ENCODE assay signal across 20 mouse cellular contexts in genomic region chr4:50160893-50161292, GRCm38 (mm10).
DNase-seq lines count a peak whose midpoint lies in the region; ATAC-seq and TF ChIP-seq lines count a peak whose summit lies in the region.
"Had no signal": no experiment of that assay in that cellular context is flagged by ENCODE, and none has a peak within 500 bp of the region (broad histone marks: within the 10 kb centered on the region; RNA-seq: fewer than 3 reads in every experiment).

No protein-coding gene starts in this region.

- H3K36me3 ChIP-seq in hindbrain, embryonic 14.5 days (replicated peaks; ENCODE audit: control insufficient read depth, insufficient read depth), result no peaks in the 10 kb centered on the region
- no peaks in the 10 kb centered on the region for H3K36me3 ChIP-seq in hindbrain, embryonic 13.5 days
- H3K36me3 ChIP-seq in liver, adult 2 months (ENCODE audit: control insufficient read depth, insufficient read depth, low read length), result no peaks in the 10 kb centered on the region
- H3K36me3 ChIP-seq: heart, embryonic 15.5 days; liver, embryonic 12.5 days; neural tube, embryonic 12.5 days had no signal

- H3K9me3 ChIP-seq in hindbrain, embryonic 14.5 days (ENCODE audit: control insufficient read depth, low read length), result no peaks in the 10 kb centered on the region
- H3K9me3 ChIP-seq in hindbrain, embryonic 13.5 days, result no peaks in the 10 kb centered on the region
- H3K9me3 ChIP-seq: heart, embryonic 15.5 days; neural tube, embryonic 12.5 days had no signal

- no peak for ATAC-seq in hindbrain, embryonic 14.5 days (ENCODE audit: low FRiP score)
- ATAC-seq in hindbrain, embryonic 13.5 days (ENCODE audit: low FRiP score), result no peak
- ATAC-seq: inflammation-experienced regulatory T-cells, adult 6 months; liver, embryonic 12.5 days had no signal

- DNase-seq in hindbrain, embryonic 14.5 days (ENCODE audit: low spot score), result peak; percentile 50
- peak; percentile 19 for DNase-seq in liver, adult 2 months (ENCODE audit: extremely low read depth, low read depth, low spot score)
- DNase-seq in liver (no peak), A20 (ENCODE audit: low read depth, low spot score) (peak; percentile 34), adipocyte (ENCODE audit: low spot score) (peak; percentile 6)
- DNase-seq in heart, postnatal 14 days, result no peak
- DNase-seq in thymus, postnatal 36 days, result no peak
- DNase-seq: cerebellum, adult 9-10 months; gastrocnemius, postnatal 10 days; heart, adult 18-20 months; lung, adult 2 months; lung, postnatal 36 days; spleen, adult 18-20 months; thymus, adult 2 months had no signal

- no peak for TF ChIP-seq CTCF in liver, adult 2 months (IDR thresholded peaks at IDR 0.05; ENCODE audit: low read depth, low read length)

- H3K27me3 ChIP-seq in hindbrain, embryonic 14.5 days (ENCODE audit: control insufficient read depth, insufficient read depth, low read length), result no peaks in the 10 kb centered on the region
- H3K27me3 ChIP-seq in hindbrain, embryonic 13.5 days, result no peaks in the 10 kb centered on the region
- no peaks in the 10 kb centered on the region for H3K27me3 ChIP-seq in liver, adult 2 months (ENCODE audit: control insufficient read depth, insufficient read depth, low read length)
- H3K27me3 ChIP-seq: CH12.LX; heart, embryonic 15.5 days; liver, embryonic 12.5 days; neural tube, embryonic 12.5 days had no signal

- no peak for TF ChIP-seq POLR2A in liver, adult 2 months (IDR thresholded peaks at IDR 0.05; ENCODE audit: extremely low read depth, insufficient read depth, low read length)

- WGBS in hindbrain, embryonic 14.5 days, result 68% methylated on average over 2 of the region's 2 CpGs
- 71% methylated on average over 2 of the region's 2 CpGs for whole genome bisulfite sequencing in hindbrain, embryonic 13.5 days
- WGBS in liver, adult 2 months, result 45% methylated on average over 2 of the region's 2 CpGs

- H3K4me2 ChIP-seq in hindbrain, embryonic 14.5 days (replicated peaks), result no peak overlapping the region
- no peak overlapping the region for H3K4me2 ChIP-seq in hindbrain, embryonic 13.5 days
- H3K4me2 ChIP-seq: heart, embryonic 15.5 days; liver, embryonic 12.5 days; neural tube, embryonic 12.5 days had no signal

- no peaks in the 10 kb centered on the region for H3K79me2 ChIP-seq in liver, adult 2 months (ENCODE audit: control insufficient read depth, insufficient read depth, low read length)

- H3K27ac ChIP-seq in hindbrain, embryonic 14.5 days, result no peak overlapping the region
- no peak overlapping the region for H3K27ac ChIP-seq in hindbrain, embryonic 13.5 days
- no peak overlapping the region for H3K27ac ChIP-seq in liver, adult 2 months (replicated peaks; ENCODE audit: insufficient read depth, low read depth, low read length)
- H3K27ac ChIP-seq: heart, embryonic 15.5 days; liver, embryonic 12.5 days; neural tube, embryonic 12.5 days had no signal

- no peak overlapping the region for H3K9ac ChIP-seq in hindbrain, embryonic 14.5 days
- H3K9ac ChIP-seq in hindbrain, embryonic 13.5 days, result no peak overlapping the region
- H3K9ac ChIP-seq in liver, adult 2 months (ENCODE audit: low read depth, low read length), result no peak overlapping the region
- H3K9ac ChIP-seq: heart, embryonic 15.5 days; liver, embryonic 12.5 days; neural tube, embryonic 12.5 days had no signal

- intact Hi-C loops in heart, postnatal 14 days (cut with DNase I), result no loop called here

- H3K4me3 ChIP-seq in hindbrain, embryonic 14.5 days (replicated peaks; ENCODE audit: low read length), result no peak overlapping the region
- H3K4me3 ChIP-seq in hindbrain, embryonic 13.5 days, result no peak overlapping the region
- H3K4me3 ChIP-seq in liver, adult 2 months (ENCODE audit: insufficient read depth, low read depth, low read length), result no peak overlapping the region
- H3K4me3 ChIP-seq: heart, embryonic 15.5 days; liver, embryonic 12.5 days; neural tube, embryonic 12.5 days had no signal

- no peaks in the 10 kb centered on the region for H3K4me1 ChIP-seq in hindbrain, embryonic 14.5 days (replicated peaks; ENCODE audit: control insufficient read depth, insufficient read depth, low read length)
- no peaks in the 10 kb centered on the region for H3K4me1 ChIP-seq in hindbrain, embryonic 13.5 days (replicated peaks)
- H3K4me1 ChIP-seq in liver, adult 2 months (ENCODE audit: control insufficient read depth, insufficient read depth, low read length), result no peaks in the 10 kb centered on the region
- H3K4me1 ChIP-seq: heart, embryonic 15.5 days; liver, embryonic 12.5 days; neural tube, embryonic 12.5 days had no signal

Comparison
In these comparisons a context has a peak if more than half of its experiments do, and no peak if none do; other contexts are left out.
1. DNase-seq: peak in hindbrain, embryonic 14.5 days (single experiment), liver, adult 2 months (single experiment), A20 (single experiment) and adipocyte (single experiment); none in liver (single experiment), heart, postnatal 14 days (0 of 2) and thymus, postnatal 36 days (0 of 2).